Mouse (Mus musculus) liver, embryonic 14.5 days (tissue): ENCODE data around the gene Serinc5. TPM values are rescaled to one million over a fixed set of nuclear protein-coding genes. Genes with fewer than 3 reads are reported as not detected.

Experiments used
- ATAC-seq: fragments of 200-750 bp; cut with Nextera tagmentation; 2 replicates; pipeline ENCODE4 v1.8.0; 2017; ENCODE audit warnings: moderate number of reproducible peaks, mild to moderate bottlenecking, moderate library complexity; ENCODE audit not compliant: insufficient read depth
- DNase-seq, 3 experiments: peaks; one replicate each; pipeline ENCODE4 v3.0.0-alpha.2; 2012 to 2013; ENCODE audit warnings: low read depth in 3 of 3, low spot score in 3 of 3
- H3K27ac ChIP-seq: fragments of 300-500 bp; sonication (generic); 2 replicates; pipeline ENCODE4 v1.5.1; 2014; ENCODE audit warnings: moderate library complexity, mild to moderate bottlenecking, control low read depth, inconsistent platforms
- H3K27me3 ChIP-seq: fragments of 300-500 bp; sonication (generic); 2 replicates; pipeline ENCODE4 v1.6.1; 2014; ENCODE audit warnings: mild to moderate bottlenecking, low read length, moderate library complexity; ENCODE audit not compliant: control insufficient read depth, insufficient read depth
- H3K36me3 ChIP-seq: fragments of 300-500 bp; sonication (generic); replicated peaks from 2 replicates; pipeline ENCODE4 v1.6.1; 2014; ENCODE audit warnings: low read depth; ENCODE audit not compliant: control insufficient read depth, insufficient read depth
- H3K4me1 ChIP-seq, 2 experiments: fragments of 200-500 bp in 1 of 2; fragments of 300-500 bp in 1 of 2; sonication (generic) in 1 of 2; replicated peaks; 2 replicates each; pipeline ENCODE4 v1.6.1; 2012 to 2014; ENCODE audit warnings: antibody characterized with exemption in 1 of 2, inconsistent platforms in 1 of 2, low read length in 1 of 2; ENCODE audit not compliant: control insufficient read depth in 2 of 2, insufficient read depth in 2 of 2
- H3K4me2 ChIP-seq: fragments of 300-500 bp; sonication (generic); 2 replicates; pipeline ENCODE4 v1.6.1; 2014; ENCODE audit warnings: low read depth, mild to moderate bottlenecking, control low read depth, moderate library complexity
- H3K4me3 ChIP-seq, 2 experiments: fragments of 200-500 bp in 1 of 2; fragments of 300-500 bp in 1 of 2; sonication (generic) in 1 of 2; 2 replicates each; pipeline ENCODE4 v1.5.1; 2012 to 2014; ENCODE audit warnings: low read depth in 2 of 2, low read length in 2 of 2, mild to moderate bottlenecking in 2 of 2, control low read depth in 1 of 2, inconsistent platforms in 1 of 2, moderate library complexity in 1 of 2; ENCODE audit not compliant: insufficient read depth in 1 of 2
- H3K9ac ChIP-seq: fragments of 300-500 bp; sonication (generic); replicated peaks from 2 replicates; pipeline ENCODE4 v1.6.1; 2014; ENCODE audit warnings: mild to moderate bottlenecking, control low read depth, moderate library complexity
- H3K9me3 ChIP-seq: fragments of 300-500 bp; sonication (generic); 2 replicates; pipeline ENCODE4 v1.6.1; 2016; ENCODE audit warnings: low read length, mixed read lengths; ENCODE audit not compliant: control insufficient read depth
- CTCF ChIP-seq: IDR thresholded peaks from 2 replicates; pipeline ENCODE4 v1.5.1; 2016; ENCODE audit warnings: antibody characterized with exemption, low read depth, control low read depth
- EP300 ChIP-seq: IDR thresholded peaks from 2 replicates; pipeline ENCODE4 v1.6.1; 2016; ENCODE audit warnings: antibody characterized with exemption, low read depth
- WGBS: fragments of 180-500 bp; shearing (Covaris S2); extraction: QIAGEN DNeasy Blood & Tissue Kit; methylation state at CpG from one replicate; pipeline ENCODE4 v1.1.7; 2014; ENCODE audit not compliant: insufficient replicate concordance; 5-methylcytosine and 5-hydroxymethylcytosine counted together
- polyA plus RNA-seq, 2 experiments: library from polyadenylated mRNA; depleted of rRNA in 1 of 2; stranded (reverse) in 1 of 2; unstranded in 1 of 2; fragments of >200 nt; fragmentation: Nextera tagmentation in 1 of 2; extraction: Ambion mirVana in 1 of 2; gene quantifications; 2 replicates each; pipeline versions ENCODE4 v1.2.1 to v1.2.3; 2012 to 2014

Serinc5 gene
- polyA plus RNA-seq, 2 experiments, result 14.2 to 17.9 TPM

- H3K27ac ChIP-seq, result peak overlapping the region; percentile 95
- peaks cover 20 to 28% of the 10 kb centered on the region in 2 experiments for H3K4me1 ChIP-seq
- H3K4me2 ChIP-seq, result peak overlapping the region; percentile 68
- H3K27me3 ChIP-seq, result no peaks in the 10 kb centered on the region
- no peaks in the 10 kb centered on the region for H3K9me3 ChIP-seq
- TF ChIP-seq CTCF, result no peak
- TF ChIP-seq EP300, result no peak
- ATAC-seq (peak; percentile 60), DNase-seq (peak in 1 of 3 experiments; percentile 23)
- WGBS, result 72% methylated on average over 4 of the region's 4 CpGs
- H3K4me3 ChIP-seq, result peak overlapping the region in 1 of 2 experiments; percentile 27; a peak in 2 of 4 replicates
- peak overlapping the region; percentile 61 for H3K9ac ChIP-seq
- no peaks in the 10 kb centered on the region for H3K36me3 ChIP-seq
These were observed 132.0 kb downstream of the Serinc5 start for GRCm38 (mm10) chr13:92742886-92743285.

DNA sequence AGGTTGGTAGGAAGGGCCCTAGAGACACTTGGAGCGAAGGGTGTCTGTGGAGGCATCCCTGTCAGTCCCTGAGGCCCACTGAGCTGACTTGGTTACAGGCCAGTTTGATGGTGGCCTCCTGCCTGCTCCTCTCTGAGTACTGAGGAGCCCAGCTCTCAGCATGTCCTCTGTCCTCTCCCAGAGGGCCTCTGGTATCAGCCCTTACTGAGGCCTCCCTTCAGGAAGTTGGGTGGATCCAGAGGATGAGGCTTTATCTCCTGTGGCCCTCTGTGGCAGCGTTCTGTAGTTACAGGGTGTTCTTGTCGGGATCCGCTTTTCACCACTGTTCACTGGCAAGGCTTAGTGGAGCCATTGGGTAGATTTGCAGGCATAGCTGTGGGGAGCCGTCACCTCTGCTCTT lies 132.4 kb downstream of the Serinc5 start:
- Histone ChIP-seq H3K27ac (peak overlapping the region; percentile 95), H3K4me3 (peak overlapping the region; percentile 25 to 27), H3K36me3 (no peaks in the 10 kb centered on the region), H3K4me2 (peak overlapping the region; percentile 68), H3K27me3 (no peaks in the 10 kb centered on the region), H3K9me3 (no peaks in the 10 kb centered on the region), H3K4me1 (peaks cover 20 to 28% of the 10 kb centered on the region in 2 experiments), H3K9ac (peak overlapping the region; percentile 61)
- TF ChIP-seq CTCF (peak; percentile 59), EP300 (peak; percentile 70)
- 22% methylated on average over 5 of the region's 5 CpGs for WGBS
- ATAC-seq, result peak; percentile 100
- peak; percentile 73 to 79 (median 75) for DNase-seq

- peak; percentile 55; the same call in 1 of the 2 replicates for ATAC-seq
- peak; percentile 45 to 58 (median 53) for DNase-seq
- no peaks in the 10 kb centered on the region for H3K36me3 ChIP-seq
- no peak overlapping the region for H3K4me3 ChIP-seq
- no peak overlapping the region for H3K27ac ChIP-seq
- 20% methylated on average over 7 of the region's 7 CpGs for WGBS
- peaks cover 0 to 3% of the 10 kb centered on the region in 2 experiments; a peak in 1 of 4 replicates for H3K4me1 ChIP-seq
- no peak overlapping the region for H3K9ac ChIP-seq
- no peaks in the 10 kb centered on the region for H3K9me3 ChIP-seq
- TF ChIP-seq CTCF (peak; percentile 93), EP300 (no peak)
- peak overlapping the region; percentile 16; the same call in 1 of the 2 replicates for H3K4me2 ChIP-seq
- no peaks in the 10 kb centered on the region for H3K27me3 ChIP-seq
These were observed 140.2 kb downstream of the Serinc5 start for GRCm38 (mm10) chr13:92750976-92751518.

GRCm38 (mm10) chr13:92751726-92752565 lies 141.1 kb downstream of the Serinc5 start:
- Histone ChIP-seq H3K9ac (no peak overlapping the region), H3K27ac (no peak overlapping the region), H3K4me3 (no peak overlapping the region), H3K36me3 (no peaks in the 10 kb centered on the region), H3K9me3 (no peaks in the 10 kb centered on the region), H3K27me3 (no peaks in the 10 kb centered on the region), H3K4me2 (no peak overlapping the region), H3K4me1 (peaks cover 0 to 3% of the 10 kb centered on the region in 2 experiments; a peak in 1 of 4 replicates)
- DNase-seq (no peak), ATAC-seq (no peak)
- TF ChIP-seq EP300 (no peak), CTCF (peak; percentile 83)
- 60% methylated on average over 21 of the region's 21 CpGs for WGBS

DNA sequence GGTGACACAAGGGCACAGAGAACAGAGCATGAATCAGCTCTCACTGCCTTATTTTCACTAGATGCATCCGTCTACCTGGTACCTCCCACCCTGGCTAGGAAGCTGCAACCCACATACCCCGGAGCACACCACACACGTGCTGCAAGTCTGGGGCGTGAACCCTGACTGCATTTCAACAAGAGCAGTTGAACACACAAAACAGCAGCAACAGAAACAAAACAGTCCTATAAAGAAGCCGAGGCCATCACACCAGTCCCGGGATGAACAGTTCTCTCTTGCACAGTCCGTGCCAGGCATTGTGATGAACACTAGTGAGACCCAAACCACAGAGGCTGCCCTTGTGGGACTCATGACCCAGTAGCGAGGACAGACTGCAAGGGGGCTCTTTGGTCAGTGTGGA lies 142.8 kb downstream of the Serinc5 start:
- peaks cover 0 to 3% of the 10 kb centered on the region in 2 experiments; a peak in 1 of 4 replicates for H3K4me1 ChIP-seq
- no peak overlapping the region for H3K9ac ChIP-seq
- no peaks in the 10 kb centered on the region for H3K9me3 ChIP-seq
- no peaks in the 10 kb centered on the region for H3K27me3 ChIP-seq
- no peaks in the 10 kb centered on the region for H3K36me3 ChIP-seq
- no peak overlapping the region for H3K27ac ChIP-seq
- whole genome bisulfite sequencing, result 64% methylated on average over 8 of the region's 8 CpGs
- ATAC-seq, result no peak
- H3K4me2 ChIP-seq, result no peak overlapping the region
- TF ChIP-seq CTCF (no peak), EP300 (no peak)
- no peak for DNase-seq
- no peak overlapping the region for H3K4me3 ChIP-seq
